8 mouse cellular contexts compared by ENCODE assay signal in genomic region chr10:21883587-21883986, GRCm38 (mm10). TPM values are rescaled to one million over a fixed set of nuclear protein-coding genes. Genes with fewer than 3 reads are reported as not detected.
DNase-seq lines count a peak whose midpoint lies in the region; ATAC-seq and TF ChIP-seq lines count a peak whose summit lies in the region.

No protein-coding gene starts in this region.

- ATAC-seq in heart, embryonic 12.5 days (ENCODE audit: insufficient number of reproducible peaks, low FRiP score): no peak
- peak; percentile 70 for ATAC-seq in neural tube, embryonic 11.5 days (ENCODE audit: insufficient read depth, low FRiP score, low TSS enrichment)
- no peak for ATAC-seq in erythroid progenitor cell, adult 5-6 weeks (replicated peaks; ENCODE audit: low FRiP score, poor library complexity, severe bottlenecking)

- no peak for DNase-seq in heart, postnatal 36 days
- DNase-seq in brain, adult 2 months (ENCODE audit: low read depth, low spot score): peak; percentile 82
- peak; percentile 66 for DNase-seq in forebrain, embryonic 10.5 days (ENCODE audit: extremely low spot score, low spot score)
- DNase-seq in kidney, postnatal 4 days: peak; percentile 53 to 63
- DNase-seq in neural tube, embryonic 11.5 days (ENCODE audit: low spot score): peak; percentile 74
- no peak for DNase-seq in thymus, adult 2 months

- peak overlapping the region; percentile 28; the same call in 1 of the 2 replicates for H3K4me2 ChIP-seq in heart, embryonic 12.5 days
- peak overlapping the region; percentile 71 for H3K4me2 ChIP-seq in neural tube, embryonic 11.5 days (ENCODE audit: low read depth)

- no peak overlapping the region for H3K4me3 ChIP-seq in heart, embryonic 12.5 days
- H3K4me3 ChIP-seq in forebrain, embryonic 10.5 days: peak overlapping the region; percentile 61
- H3K4me3 ChIP-seq in neural tube, embryonic 11.5 days (ENCODE audit: low read depth, low read length): peak overlapping the region; percentile 39
- H3K4me3 ChIP-seq in thymus, adult 2 months (ENCODE audit: control insufficient read depth, insufficient read depth, low read length): no peak overlapping the region

- H3K36me3 ChIP-seq in heart, embryonic 12.5 days: no peaks in the 10 kb centered on the region
- no peaks in the 10 kb centered on the region for H3K36me3 ChIP-seq in forebrain, embryonic 10.5 days (replicated peaks)
- H3K36me3 ChIP-seq in neural tube, embryonic 11.5 days (ENCODE audit: control insufficient read depth, insufficient read depth, low read length): no peaks in the 10 kb centered on the region
- no peaks in the 10 kb centered on the region for H3K36me3 ChIP-seq in thymus, adult 2 months (ENCODE audit: control insufficient read depth, insufficient read depth, low read length)

- H3K4me1 ChIP-seq in heart, embryonic 12.5 days (replicated peaks): peaks cover 17% of the 10 kb centered on the region
- peaks cover 39% of the 10 kb centered on the region for H3K4me1 ChIP-seq in forebrain, embryonic 10.5 days
- H3K4me1 ChIP-seq in neural tube, embryonic 11.5 days (ENCODE audit: control insufficient read depth, insufficient read depth, low read length): peaks cover 11% of the 10 kb centered on the region
- 0 out of 2 replicates have a peak, but pooled peaks cover 2% of the 10 kb centered on the region for H3K4me1 ChIP-seq in thymus, adult 2 months (replicated peaks; ENCODE audit: control insufficient read depth, insufficient read depth, low read length)

- WGBS in heart, embryonic 12.5 days: 9% methylated on average over 12 of the region's 12 CpGs
- WGBS in forebrain, embryonic 10.5 days: under 1% methylated on average over 12 of the region's 12 CpGs
- WGBS in neural tube, embryonic 11.5 days: 0% methylated on average over 12 of the region's 12 CpGs
- WGBS in thymus, adult 2 months: 58% methylated on average over 12 of the region's 12 CpGs

- no peak overlapping the region for H3K9ac ChIP-seq in heart, embryonic 12.5 days
- peak overlapping the region; percentile 7; the same call in 1 of the 2 replicates for H3K9ac ChIP-seq in neural tube, embryonic 11.5 days (ENCODE audit: low read length)

- intact Hi-C loops in heart, postnatal 36 days (cut with DNase I): no loop called here

- no peak for TF ChIP-seq CTCF in thymus, adult 2 months (IDR thresholded peaks at IDR 0.05; ENCODE audit: borderline replicate concordance, control insufficient read depth, extremely low read depth, insufficient read depth, low read length, poor library complexity)

- H3K27me3 ChIP-seq in heart, embryonic 12.5 days (replicated peaks): peaks cover 24% of the 10 kb centered on the region
- H3K27me3 ChIP-seq in forebrain, embryonic 10.5 days (ENCODE audit: poor library complexity, severe bottlenecking): peaks cover 46% of the 10 kb centered on the region
- H3K27me3 ChIP-seq in neural tube, embryonic 11.5 days (ENCODE audit: control insufficient read depth, insufficient read depth, low read length): no peaks in the 10 kb centered on the region
- no peaks in the 10 kb centered on the region; the same call in 1 of the 2 replicates for H3K27me3 ChIP-seq in thymus, adult 2 months (ENCODE audit: control insufficient read depth, insufficient read depth, low read length)

- H3K9me3 ChIP-seq in heart, embryonic 12.5 days (replicated peaks): 0 out of 2 replicates have a peak, but pooled peaks cover 3% of the 10 kb centered on the region
- no peaks in the 10 kb centered on the region for H3K9me3 ChIP-seq in forebrain, embryonic 10.5 days
- H3K9me3 ChIP-seq in neural tube, embryonic 11.5 days (ENCODE audit: control insufficient read depth, low read length): no peaks in the 10 kb centered on the region

- no peak for TF ChIP-seq POLR2A in thymus, adult 2 months (IDR thresholded peaks at IDR 0.05; ENCODE audit: control insufficient read depth, extremely low read depth, insufficient read depth, low read length, poor library complexity)

- H3K27ac ChIP-seq in heart, embryonic 12.5 days (ENCODE audit: poor library complexity, severe bottlenecking): no peak overlapping the region
- H3K27ac ChIP-seq in forebrain, embryonic 10.5 days: peak overlapping the region; percentile 26; the same call in 1 of the 2 replicates
- H3K27ac ChIP-seq in neural tube, embryonic 11.5 days (ENCODE audit: low read depth, low read length): peak overlapping the region; percentile 35; the same call in 1 of the 2 replicates
- H3K27ac ChIP-seq in thymus, adult 2 months (ENCODE audit: control insufficient read depth, insufficient read depth, low read length): no peak overlapping the region

RNA-seq across cellular contexts. Expression of gene Sgk1, which starts 1.6 kb away (rescaled TPM):
- 24.3 and 26.0 TPM in 2 replicates for polyA plus RNA-seq in heart, embryonic 12.5 days (2016; fragmentation: Nextera tagmentation; extraction: Ambion mirVana)
- 10 to 100 TPM; 38.8 to 74.4 TPM for total RNA-seq in heart, postnatal 36 days (2021)
- polyA plus RNA-seq in forebrain, embryonic 10.5 days (2016; fragmentation: Nextera tagmentation; extraction: Ambion mirVana): 17.8 and 21.3 TPM in 2 replicates
- 22.1 TPM in 2 replicates for polyA plus RNA-seq in neural tube, embryonic 11.5 days (2014; fragmentation: Nextera tagmentation; extraction: Ambion mirVana)
- total RNA-seq in erythroid progenitor cell, adult 5-6 weeks (2015; ENCODE audit: low replicate concordance): 2.5 and 7.2 TPM in 2 replicates
- 3.0 and 5.5 TPM in 2 replicates for total RNA-seq in erythroid progenitor cell, adult 5-6 weeks (2017; ENCODE audit: low replicate concordance)
- 16.5 and 18.7 TPM in 2 replicates for polyA plus RNA-seq in thymus, adult 2 months (2012; rRNA removed)

Comparison
In these comparisons a context has a peak if more than half of its experiments do, and no peak if none do; other contexts are left out.
1. H3K27ac ChIP-seq: peak in forebrain, embryonic 10.5 days (single experiment) and neural tube, embryonic 11.5 days (single experiment); none in heart, embryonic 12.5 days (single experiment) and thymus, adult 2 months (single experiment).
2. H3K4me3 ChIP-seq: peak in forebrain, embryonic 10.5 days (single experiment) and neural tube, embryonic 11.5 days (single experiment); none in heart, embryonic 12.5 days (single experiment) and thymus, adult 2 months (single experiment).
3. DNase-seq: peak in brain, adult 2 months (single experiment), forebrain, embryonic 10.5 days (single experiment), kidney, postnatal 4 days (2 of 2) and neural tube, embryonic 11.5 days (single experiment); none in heart, postnatal 36 days (0 of 2) and thymus, adult 2 months (single experiment).